Mouse (Mus musculus) spleen, embryonic (tissue): Measurements from ENCODE around the gene Mfng.

Source experiments
- CTCF ChIA-PET: fragments of 350-600 bp; sonication (Branson Sonifier 250); formaldehyde crosslinking; loops from one replicate; lab custom pipeline; 2022; lab: Charles Lee

The Mfng gene

DNA sequence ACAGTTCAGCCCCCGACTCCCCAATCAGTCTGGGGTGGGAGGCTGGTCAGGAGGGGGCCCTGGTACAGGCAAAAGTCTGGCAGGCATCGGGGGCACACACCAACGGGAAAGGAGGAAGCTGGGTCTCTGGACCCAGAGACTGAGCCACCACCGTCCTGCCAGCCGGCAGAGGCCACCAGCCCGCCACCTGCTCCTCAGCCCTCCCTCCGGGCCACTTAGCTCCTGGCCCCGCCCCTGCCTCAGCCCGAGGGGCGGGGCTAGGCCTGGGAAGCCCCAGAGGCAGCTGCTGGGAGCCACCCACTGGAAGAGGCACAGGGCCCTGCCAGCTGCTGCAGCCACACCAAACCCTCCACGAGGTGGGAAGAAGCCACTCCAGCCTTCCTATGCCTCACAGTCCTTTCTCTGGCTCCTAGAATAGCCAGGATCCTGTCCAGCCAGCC lies at the start of gene Mfng:
Gene Mfng (minus strand): TSS at position 186 of the 440 bp plus-strand sequence.
- CTCF ChIA-PET: no interaction called here

DNA sequence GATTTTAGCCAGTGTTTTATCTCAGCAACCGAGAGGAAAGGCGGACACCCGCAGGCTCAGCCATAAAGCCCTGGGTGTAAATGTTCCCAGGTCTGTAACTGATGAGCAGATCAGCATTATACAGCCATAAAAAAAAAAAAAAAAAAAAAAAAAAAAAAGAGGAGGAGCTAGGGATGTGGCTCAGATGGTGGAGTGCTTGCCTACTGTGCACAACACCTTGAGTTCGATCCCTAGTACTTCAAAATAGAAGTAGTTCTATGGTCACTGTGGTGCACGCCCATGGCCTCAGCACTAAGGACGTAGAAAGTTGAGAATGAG lies 42.8 kb upstream of the Mfng start:
- CTCF ChIA-PET: no interaction called here

DNA sequence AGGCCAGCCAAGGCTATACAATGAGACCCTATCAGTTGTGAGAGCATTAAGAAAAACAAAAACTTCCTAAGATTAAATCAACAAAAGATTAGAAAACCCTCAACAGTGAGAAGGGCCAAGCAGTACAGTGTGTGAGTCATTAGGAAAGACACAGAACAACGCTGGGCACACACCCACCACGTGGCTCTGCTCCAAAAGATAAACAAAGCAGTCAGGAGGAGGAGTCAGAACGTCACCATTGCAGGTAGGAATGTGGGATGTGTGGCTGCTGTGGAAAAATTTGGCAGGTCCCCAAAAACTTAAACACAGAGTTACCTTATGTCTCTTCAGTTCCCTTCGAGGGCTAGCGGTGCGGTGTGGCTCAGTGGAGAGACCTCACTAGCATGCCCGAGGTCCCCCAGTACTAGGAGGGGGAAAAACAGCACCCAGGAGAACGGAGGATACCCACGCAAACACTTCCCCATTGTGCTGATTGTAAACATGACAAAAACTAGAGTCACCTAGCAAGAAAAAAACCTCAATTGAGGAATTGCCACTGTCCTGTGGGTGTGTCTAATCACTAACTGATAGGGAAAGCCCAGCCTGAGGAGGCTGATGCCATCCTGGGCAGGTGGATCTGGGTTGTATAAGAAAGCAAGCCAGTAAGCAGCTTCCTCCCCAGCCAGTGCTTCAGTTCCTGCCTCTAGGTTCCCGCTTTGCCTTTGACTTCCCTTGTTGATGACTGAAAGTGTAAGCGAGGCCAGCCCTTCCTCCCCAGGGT lies 42.2 kb upstream of the Mfng start:
- CTCF ChIA-PET: no interaction called here

DNA sequence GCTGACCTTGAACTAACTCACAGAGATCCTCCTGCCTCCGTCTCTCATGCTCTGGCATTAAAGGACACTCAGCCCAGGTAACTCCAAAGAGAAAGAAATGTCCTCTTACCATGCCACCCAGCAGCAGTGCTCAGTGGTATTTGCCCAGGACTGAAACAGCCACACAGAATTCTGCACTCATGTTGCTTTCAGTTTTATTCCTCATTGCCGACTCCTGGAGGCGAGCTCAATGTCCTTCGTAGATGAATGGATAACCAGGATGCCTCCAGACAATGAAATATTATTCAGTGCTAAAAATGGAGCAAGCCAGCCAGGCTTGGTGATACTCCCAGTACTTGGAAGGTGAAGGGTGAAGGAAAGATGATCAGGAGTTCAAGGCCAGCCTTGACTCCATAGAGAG lies 40.3 kb upstream of the Mfng start:
- CTCF ChIA-PET: no interaction called here

DNA sequence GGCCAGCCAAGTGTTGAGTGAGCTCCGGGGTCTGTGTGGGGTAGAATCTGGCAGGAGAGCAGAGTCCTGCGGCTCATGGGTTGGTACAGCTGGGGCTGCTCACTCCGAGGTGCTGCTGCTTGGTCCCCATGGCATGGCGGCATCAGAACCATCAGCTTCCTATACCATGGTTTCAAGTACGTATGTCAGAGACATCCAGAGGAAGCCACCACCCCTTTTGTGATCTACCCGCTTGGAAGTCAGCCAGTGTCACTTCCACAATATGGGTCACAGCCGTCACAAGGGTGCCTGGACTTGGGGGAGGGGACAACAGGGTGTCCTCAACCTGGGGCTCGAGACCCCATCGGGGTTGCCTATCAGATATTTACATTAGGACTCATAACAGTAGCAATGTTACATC lies 36.9 kb upstream of the Mfng start:
- CTCF ChIA-PET: no interaction called here

DNA sequence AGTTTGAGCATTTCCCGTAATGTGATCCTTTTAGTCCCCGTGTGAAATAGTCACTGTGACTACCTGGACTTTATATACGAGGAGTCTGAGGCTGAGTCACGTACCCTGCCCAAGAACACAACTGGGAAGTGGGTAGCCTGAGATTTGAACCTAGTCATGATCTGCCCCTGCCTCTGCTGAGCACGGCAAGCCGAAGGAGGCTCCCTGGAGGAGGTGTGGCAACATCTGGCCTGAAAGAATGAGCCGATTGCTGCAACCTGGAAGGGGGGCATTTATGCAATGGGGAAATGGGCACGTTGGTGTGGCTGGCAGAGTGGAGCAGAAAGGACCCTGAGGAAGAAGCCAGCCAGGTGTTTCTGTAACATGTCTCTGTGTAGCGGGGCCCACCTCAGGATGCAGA lies 36.5 kb upstream of the Mfng start:
- CTCF ChIA-PET: no interaction called here

DNA sequence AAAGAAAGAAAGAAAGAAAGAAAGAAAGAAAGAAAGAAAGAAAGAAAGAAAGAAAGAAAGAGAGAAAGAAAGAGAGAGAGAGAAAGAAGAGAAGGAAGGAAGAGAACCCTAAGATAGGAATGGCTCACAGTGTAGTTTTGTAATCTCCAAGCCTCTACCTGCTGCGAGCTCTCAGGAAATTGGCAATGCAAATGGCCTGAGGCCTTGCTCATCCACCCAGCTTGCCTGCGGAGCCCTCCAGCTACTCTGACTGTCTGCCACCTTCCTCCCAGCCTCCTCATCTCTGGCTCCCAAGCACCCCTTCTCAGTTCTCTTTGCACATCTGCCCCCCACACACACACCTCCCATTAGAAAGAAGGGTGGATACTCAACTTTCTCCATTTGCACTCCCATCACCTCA lies 35.7 kb upstream of the Mfng start:
- CTCF ChIA-PET: interaction anchor here (0.6 kb wide), 1 partner anchor 209 kb away, joined by 5 read pairs; no protein-coding TSS in a partner anchor

DNA sequence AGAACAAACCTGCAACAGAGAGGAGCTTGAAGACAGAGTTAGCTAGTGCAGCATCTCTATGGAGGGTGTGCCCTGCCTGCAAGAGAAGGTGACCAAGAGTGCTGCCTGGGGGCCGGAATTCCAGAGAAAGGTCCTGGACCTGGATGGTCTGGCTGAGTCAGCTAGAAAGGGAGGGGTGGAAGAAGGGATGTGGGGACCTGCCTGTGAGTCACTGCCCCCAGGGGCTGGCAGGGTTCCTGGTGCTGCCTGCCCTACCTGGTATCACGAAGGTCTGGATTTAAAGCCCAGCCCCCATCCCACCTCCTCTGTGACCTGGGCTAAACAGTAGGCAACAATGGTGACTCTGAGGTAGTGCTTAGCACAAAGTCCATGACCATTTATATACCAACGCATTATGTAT lies 33.9 kb upstream of the Mfng start:
- CTCF ChIA-PET: interaction anchor here (0.9 kb wide), 1 partner anchor 41 kb away, joined by 3 read pairs; no protein-coding TSS in a partner anchor

DNA sequence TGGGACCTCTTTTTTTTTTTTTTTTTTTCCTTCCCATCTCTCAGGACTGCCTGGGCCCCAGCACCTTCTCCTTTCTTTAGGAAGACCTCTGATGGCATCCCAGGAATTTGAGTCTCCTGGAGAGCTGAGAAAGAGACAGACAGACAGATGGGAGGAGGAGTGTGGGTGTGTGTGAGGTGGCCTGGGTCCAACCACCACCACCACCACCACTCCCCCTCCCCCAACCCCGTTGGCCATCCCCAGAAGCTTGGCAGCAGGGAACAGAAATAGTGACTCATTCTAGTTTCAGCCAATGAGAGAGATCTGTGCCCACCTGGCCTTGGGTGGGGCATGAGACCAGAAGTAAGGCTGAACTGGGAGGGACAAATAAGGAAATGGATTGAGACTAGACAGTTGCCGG lies 33.3 kb upstream of the Mfng start:
- CTCF ChIA-PET: interaction anchor here (0.9 kb wide), 1 partner anchor 41 kb away, joined by 3 read pairs; no protein-coding TSS in a partner anchor

DNA sequence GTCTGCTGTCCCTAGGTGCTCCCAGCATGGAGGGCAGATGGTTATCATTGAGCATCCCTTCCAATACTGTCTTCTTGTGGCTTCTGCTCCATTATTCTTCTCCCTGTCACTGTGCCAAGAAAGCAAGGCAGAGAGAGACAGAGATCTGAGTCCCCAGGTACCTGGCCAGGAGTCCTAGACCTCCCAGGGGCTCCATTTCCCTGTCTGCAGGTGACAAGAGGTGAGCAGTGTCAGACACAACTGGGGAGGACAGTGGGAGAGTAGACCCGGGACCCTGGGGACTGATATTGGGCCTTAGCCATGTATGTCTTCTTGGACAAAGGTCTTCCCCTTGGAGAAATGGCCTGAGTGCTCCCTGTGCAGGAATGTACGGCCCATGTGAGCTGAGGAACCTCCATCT lies 32.1 kb upstream of the Mfng start:
- CTCF ChIA-PET: no interaction called here

DNA sequence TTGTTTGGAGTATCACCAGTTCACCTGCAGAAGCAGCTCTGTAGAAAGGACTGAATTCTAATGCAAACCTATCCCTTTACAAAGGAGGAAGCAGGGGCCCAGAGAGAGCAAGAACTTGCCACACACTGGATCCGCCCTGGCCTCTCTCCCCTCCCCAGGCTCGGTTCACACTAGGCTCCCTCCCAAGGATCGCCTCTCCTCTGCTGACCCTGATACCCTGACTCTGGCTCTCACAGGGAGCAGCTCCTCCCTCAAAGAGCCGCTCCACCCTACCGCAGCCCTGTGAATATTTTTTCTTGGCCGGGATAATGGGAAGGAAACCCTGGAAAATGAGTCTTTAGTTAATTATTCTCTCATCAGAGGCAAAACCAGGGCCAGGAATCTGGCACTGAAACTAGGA lies 31.1 kb upstream of the Mfng start:
- CTCF ChIA-PET: no interaction called here

DNA sequence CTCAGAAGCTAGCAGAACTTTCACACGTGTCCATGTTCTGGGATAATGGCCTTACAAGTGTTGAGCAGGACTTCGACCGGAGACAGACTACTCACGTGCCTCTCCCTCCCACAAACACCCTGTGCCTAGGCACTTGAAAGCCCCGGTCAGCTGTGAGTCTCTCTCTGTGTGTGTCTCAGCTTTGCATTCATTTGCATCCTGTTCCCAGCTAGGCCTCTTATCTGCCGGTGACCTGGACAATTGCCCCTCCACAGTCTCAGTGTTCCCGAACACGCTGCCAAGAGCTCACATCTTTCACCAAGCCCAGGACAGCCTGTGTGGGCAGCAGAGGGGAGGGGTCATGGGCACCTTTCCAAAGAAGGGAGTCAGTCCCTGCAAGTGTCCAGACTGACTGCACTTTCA lies 30.2 kb upstream of the Mfng start:
- CTCF ChIA-PET: interaction anchor here (0.6 to 1.1 kb wide), 2 partner anchors 22 to 179 kb away, joined by 4 to 11 read pairs; no protein-coding TSS in a partner anchor

DNA sequence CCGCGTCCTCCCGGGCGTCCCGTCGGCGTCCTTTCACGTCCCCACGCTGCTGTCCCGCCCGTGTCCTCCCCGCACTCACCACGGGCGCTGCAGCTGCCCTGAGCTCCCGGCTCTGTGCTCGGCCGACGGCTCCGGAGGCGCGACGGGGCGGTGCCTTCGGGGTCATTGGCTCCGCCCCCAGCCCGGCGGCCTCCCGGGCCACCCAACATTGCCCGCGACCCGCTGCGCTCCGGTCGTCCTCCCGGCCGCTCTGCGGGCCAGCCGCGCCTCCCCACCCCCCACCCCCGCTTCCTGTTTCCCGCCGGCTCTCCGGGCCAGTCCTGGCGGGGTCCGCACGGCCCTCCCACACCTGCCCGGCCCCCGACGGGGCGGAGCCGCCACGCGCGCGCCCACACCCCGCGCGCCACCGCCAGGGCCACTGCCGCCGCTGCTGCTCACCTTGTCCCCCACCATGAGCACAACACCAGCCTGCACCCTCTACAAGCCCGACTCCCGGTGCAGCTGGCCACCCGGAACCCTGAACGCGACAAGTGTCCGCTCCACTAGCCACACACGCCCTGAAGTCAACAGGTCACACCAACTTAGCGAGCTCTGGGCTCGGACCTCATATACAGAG lies 29.6 kb upstream of the Mfng start, which contains the start of gene Card10:
Gene Card10 (minus strand): TSS at position 267 of the 616 bp plus-strand sequence.
- CTCF ChIA-PET: interaction anchor here (1.1 to 1.4 kb wide), 2 partner anchors 10 to 179 kb away, joined by 4 to 11 read pairs; no protein-coding TSS in a partner anchor

DNA sequence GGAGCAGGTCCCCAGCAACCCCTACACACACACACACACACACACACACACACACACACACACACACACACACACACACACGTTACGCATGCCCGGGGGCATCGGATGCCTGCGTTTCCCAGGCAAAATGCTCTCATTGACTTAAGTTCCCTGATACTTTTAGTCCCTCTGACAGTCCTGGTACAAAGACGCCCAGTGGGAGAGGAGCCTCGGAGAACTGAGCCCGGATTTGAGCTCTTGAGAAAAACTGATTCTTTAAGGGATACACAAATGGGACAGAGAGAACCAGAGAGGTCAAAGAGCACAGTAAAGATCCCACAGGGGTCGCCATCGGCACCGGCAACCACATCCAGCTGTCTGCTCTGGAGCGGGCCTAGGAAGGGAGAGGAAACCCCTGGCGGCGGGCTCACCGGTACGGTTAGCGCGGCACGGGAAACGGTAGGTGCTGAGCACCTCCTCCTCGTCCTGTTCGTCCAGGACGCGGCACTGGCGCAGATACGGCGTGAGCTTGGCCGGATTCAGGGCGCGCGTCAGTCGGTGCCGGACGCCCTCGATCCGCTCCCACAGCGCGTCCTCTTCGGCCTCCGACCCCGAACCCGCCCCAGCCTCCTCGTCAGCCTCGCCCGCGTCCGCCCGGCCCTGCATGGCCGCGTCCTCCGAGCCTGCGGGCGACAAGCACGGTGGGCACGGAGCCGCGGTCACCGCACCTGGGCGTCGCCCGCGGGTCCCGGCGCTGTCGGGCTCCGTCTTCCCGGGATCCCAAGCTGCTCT lies 28.9 kb upstream of the Mfng start:
- CTCF ChIA-PET: interaction anchor here (1.4 kb wide), 1 partner anchor 9 kb away, joined by 4 read pairs; no protein-coding TSS in a partner anchor

DNA sequence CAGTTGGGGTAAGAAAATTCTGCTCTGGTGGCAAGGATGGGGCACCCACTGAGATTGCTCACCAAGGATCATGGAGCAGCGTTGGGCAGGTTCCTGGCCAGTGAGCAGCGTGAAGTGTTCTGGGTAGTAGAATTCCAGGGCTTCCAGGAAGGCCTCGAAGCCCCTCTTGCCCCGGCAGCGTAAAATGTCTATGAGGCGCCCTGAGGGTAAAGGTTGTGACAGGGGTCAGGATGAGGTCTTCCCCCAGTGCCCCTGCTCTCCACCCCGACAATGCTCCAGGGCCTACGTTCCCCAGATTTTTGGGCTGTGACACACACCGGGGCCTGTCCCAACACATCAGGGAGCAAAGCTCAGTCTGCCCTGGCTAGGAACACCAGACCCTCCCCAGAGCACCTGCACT lies 28.3 kb upstream of the Mfng start:
- CTCF ChIA-PET: interaction anchor here (1.4 kb wide), 1 partner anchor 8 kb away, joined by 4 read pairs; no protein-coding TSS in a partner anchor

DNA sequence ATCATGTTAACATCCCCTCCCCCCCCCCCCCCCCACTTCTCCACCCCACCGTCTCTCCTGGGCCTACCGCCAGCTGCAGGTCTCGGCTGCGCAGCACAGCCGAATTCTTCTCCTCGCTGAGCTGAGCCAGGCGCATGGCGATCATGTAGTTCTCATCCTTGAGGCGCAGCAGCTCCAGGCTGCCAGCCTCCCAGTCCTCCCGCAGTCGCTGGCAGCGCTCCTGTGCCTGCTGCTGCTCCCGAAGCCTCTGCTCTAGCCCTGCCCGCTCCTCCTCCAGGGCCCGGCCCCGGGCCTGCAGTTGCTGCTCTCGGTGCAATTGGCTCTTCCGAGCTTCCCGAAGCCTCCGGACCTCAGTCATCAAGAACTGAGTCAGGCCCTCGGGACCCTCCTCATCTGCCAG lies 25.8 kb upstream of the Mfng start:
- CTCF ChIA-PET: no interaction called here

DNA sequence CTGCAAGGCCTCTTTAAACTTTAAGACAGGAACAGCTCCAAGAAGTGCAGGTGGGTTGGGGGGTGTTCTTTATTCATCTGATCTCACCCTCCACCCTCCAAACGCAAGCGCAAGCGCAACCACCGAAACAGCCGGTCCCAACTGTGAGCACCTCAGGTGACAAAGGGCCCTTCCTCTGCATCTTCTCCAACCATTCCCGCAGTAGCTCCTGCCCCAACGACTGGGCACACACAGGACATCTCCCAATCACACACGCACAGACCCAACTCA lies 23.7 kb upstream of the Mfng start:
- CTCF ChIA-PET: no interaction called here

DNA sequence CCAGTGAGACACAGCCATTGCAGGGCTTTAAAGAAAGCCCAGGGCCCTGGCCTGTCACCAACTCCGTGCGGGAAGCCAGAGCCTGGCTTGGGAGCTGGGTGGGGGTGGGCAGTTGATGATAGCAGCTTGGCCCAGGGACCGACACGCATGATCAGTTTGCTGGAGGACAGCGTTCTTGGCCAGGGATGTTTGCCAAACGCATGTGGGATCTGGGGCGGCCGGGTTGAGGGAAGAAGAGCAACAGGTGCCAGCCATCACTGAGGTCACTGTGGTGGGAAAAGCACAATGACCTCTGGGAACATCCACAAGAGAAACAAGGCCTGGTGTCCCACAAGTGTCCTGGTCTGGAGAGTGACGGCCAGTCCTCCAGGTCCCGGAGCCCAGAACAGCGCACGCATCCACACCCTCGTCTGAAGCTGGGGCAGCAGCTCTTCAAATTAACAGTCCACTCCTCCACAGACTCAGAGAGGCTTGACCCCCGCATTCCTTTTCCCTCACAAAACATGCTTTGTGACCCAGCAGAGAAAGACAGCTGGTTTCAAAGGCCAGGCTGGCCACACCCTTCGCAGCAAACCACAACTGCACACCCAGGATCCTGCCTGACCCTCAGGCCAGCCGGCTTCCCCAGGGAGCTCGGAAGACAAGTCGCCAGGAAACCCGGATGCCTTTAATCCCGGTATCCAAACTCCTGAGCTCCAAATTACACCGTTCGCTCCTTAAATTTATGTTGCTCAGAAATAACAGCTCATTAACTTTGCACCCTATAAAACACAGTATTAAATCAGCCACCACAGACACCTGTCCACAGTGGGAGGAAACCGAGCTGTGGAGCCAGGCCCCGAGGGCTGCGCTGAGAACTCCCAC lies 23.2 kb upstream of the Mfng start:
- CTCF ChIA-PET: no interaction called here

DNA sequence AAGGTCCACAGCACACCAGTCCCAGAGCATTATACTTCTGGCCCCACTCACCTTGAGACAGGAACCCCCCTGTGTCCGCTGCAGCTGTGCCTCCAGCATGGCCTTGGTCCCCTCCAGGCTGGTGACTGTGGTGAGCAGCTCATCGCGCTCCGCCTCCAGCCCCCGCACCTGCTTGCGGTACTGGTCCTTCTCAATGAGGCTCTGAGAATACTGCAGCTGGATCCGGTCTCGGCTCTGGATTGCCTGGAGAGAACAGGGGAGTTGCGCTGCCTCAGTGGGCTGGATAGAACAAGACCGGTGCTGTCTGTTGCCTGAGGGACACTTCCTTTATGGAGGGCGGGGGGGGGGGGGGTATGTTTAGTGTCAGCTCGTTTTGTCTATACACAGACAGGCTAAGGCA lies 17.7 kb upstream of the Mfng start:
- CTCF ChIA-PET: no interaction called here

DNA sequence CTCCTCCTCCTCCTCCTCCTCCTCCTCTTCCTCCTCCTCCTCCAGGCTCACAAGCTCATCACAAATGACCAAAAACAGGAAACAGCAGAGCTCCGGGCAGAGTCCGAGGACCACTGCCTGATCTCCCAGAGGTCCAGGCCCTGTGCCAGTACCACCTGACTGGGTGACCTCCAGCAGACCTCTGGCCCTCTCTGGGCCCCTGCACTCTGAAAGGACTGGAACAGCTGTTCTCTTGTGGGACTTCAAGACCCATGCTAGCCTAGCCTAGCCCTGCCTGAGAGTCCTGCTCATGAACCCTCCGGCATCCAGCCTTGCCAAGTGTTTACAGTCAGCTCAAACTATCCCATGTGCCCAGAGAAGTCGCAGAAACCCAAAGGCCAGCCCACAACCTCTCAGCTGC lies 17.2 kb upstream of the Mfng start:
- CTCF ChIA-PET: no interaction called here

DNA sequence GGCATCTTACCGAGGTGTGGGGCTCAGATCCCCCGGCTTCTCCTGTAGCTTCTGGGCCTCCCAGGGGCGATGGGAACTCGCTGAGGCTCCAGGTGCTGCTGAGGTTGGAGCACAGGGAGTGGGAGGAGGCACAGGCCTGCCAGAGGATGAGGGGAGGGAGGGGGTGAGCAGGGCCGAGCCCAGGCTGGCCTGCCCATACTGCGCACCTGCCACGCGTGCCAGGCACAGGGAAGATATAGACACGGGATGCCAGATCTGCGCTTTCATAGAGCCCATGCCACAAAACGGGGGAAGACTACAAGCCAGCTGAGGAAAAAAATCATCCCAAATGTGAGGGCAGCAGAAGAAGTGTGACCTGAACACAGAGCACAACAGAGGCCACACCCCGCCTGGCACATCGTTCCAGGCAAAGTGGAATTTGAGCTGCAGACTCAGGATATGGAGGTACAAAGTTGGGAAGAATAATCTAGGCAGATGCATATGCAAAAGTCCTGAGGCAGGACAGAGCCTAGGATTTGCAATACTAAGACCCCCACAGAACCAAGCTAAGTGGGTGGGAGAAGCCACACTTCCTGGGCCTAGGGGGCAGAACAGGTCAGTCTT lies 16.5 kb upstream of the Mfng start:
- CTCF ChIA-PET: no interaction called here
